Mouse (Mus musculus) forebrain, embryonic 15.5 days (tissue): ENCODE data around the gene Gm28870. TPM values are rescaled to one million over a fixed set of nuclear protein-coding genes. Genes with fewer than 3 reads are reported as not detected.
"Not testable (repeated sequence)": the region's sequence is repeated elsewhere in the genome, so short reads cannot be mapped to it uniquely, and the experiment has no call there.

Experiments used
- ATAC-seq: fragments of 200-750 bp; cut with Nextera tagmentation; replicated peaks from 2 replicates; pipeline ENCODE4 v1.8.0; 2017; ENCODE audit warnings: mild to moderate bottlenecking, moderate TSS enrichment, moderate library complexity
- H3K27ac ChIP-seq: fragments of 300-500 bp; sonication (generic); replicated peaks from 2 replicates; pipeline ENCODE4 v1.5.1; 2015; ENCODE audit warnings: mild to moderate bottlenecking, inconsistent platforms
- H3K27me3 ChIP-seq: fragments of 300-500 bp; sonication (generic); 2 replicates; pipeline ENCODE4 v1.6.1; 2015; ENCODE audit warnings: inconsistent platforms
- H3K36me3 ChIP-seq: fragments of 300-500 bp; sonication (generic); 2 replicates; pipeline ENCODE4 v1.6.1; 2015; ENCODE audit warnings: mild to moderate bottlenecking, inconsistent platforms
- H3K4me1 ChIP-seq: fragments of 300-500 bp; sonication (generic); 2 replicates; pipeline ENCODE4 v1.6.1; 2015; ENCODE audit warnings: inconsistent platforms
- H3K4me2 ChIP-seq: fragments of 300-500 bp; sonication (generic); replicated peaks from 2 replicates; pipeline ENCODE4 v1.6.1; 2015; ENCODE audit warnings: mild to moderate bottlenecking, inconsistent platforms
- H3K4me3 ChIP-seq: fragments of 300-500 bp; sonication (generic); 2 replicates; pipeline ENCODE4 v1.5.1; 2015; ENCODE audit warnings: mild to moderate bottlenecking, inconsistent platforms
- H3K9ac ChIP-seq: fragments of 300-500 bp; sonication (generic); replicated peaks from 2 replicates; pipeline ENCODE4 v1.6.1; 2015; ENCODE audit warnings: mild to moderate bottlenecking, inconsistent platforms
- H3K9me3 ChIP-seq: fragments of 300-500 bp; sonication (generic); 2 replicates; pipeline ENCODE4 v1.6.1; 2016; ENCODE audit warnings: inconsistent platforms
- WGBS: fragments of 180-500 bp; shearing (Covaris S2); methylation state at CpG from one replicate; pipeline ENCODE4 v1.1.7; 2015; ENCODE audit warnings: mixed read lengths; 5-methylcytosine and 5-hydroxymethylcytosine counted together
- polyA plus RNA-seq: library from polyadenylated mRNA; unstranded; fragments of >200 nt; fragmentation: Nextera tagmentation; extraction: Ambion mirVana; gene quantifications from 2 replicates; pipeline ENCODE4 v1.2.1, GENCODE M21; 2015

The Gm28870 gene
- not detected in 2 replicates for polyA plus RNA-seq

DNA sequence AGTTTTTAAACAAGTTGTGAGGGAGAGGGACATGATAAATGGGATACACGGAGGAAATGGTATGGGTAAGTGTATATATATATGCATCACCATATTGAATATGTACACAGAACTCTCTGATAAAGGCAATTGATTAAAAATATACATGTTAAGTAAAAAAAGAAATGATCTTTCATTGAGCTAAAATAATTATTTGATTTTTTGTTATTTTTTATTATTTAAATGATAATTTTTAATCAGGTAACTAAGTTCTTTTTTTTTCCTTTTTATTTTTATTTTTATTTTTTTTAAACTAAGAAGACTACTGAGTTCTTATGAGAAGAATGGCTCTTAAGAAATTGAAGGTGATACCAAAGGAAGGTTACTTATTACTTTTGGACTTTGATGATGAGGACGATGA, at the start of gene Gm28870:
TSS of gene Gm28870 (plus strand) at position 301 of the 400 bp plus-strand sequence.
- H3K9ac ChIP-seq, ATAC-seq, H3K9me3 ChIP-seq, H3K27me3 ChIP-seq, H3K36me3 ChIP-seq, H3K4me1 ChIP-seq, H3K4me2 ChIP-seq, H3K27ac ChIP-seq, H3K4me3 ChIP-seq: not testable (repeated sequence)
- no CpG with 5 or more reads among the region's 2 CpGs for WGBS
